Mouse (Mus musculus): ENCODE measurements around the gene A4galt. TPM values are rescaled to one million over a fixed set of nuclear protein-coding genes. Genes with fewer than 3 reads are reported as not detected.
"Not testable (repeated sequence)": the region's sequence is repeated elsewhere in the genome, so short reads cannot be mapped to it uniquely, and the experiment has no call there.

Gene A4galt
- polyA plus RNA-seq, 1 experiment from 2014 or later, result 0.75 TPM

DNA sequence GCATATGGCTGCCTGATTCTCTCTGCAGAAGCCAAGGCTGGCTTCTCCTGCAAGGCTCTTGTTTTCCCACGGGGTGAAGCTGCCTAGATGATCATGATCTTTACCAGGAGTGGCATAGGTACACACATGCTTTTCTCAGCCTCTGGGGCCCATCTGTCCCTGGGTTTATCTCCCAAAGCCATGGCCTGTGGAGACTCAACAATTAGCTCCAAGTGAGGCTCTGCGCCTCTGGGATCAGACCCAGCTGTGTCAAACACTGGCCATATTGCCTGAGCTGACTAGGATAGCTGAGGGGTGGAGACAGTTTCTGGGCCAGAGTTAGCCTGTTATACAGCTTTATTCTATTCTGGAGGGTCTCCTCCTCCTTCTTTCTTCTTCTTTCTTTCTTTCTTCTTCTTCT, 39.3 kb upstream of the A4galt start:
- Histone ChIP-seq H3K4me1 (no peaks in the 10 kb centered on the region), H3K27me3 (ENCODE audit: low read depth, poor library complexity, severe bottlenecking) (no peaks in the 10 kb centered on the region), H3K27ac (replicated peaks) (no peak overlapping the region), H3K9me3 (replicated peaks) (0 out of 2 replicates have a peak, but pooled peaks cover 3% of the 10 kb centered on the region), H3K36me3 (no peaks in the 10 kb centered on the region), H3K4me3 (no peak overlapping the region)
- no peak for DNase-seq (ENCODE audit: low spot score)
- WGBS, result 88% methylated on average over 2 of the region's 2 CpGs

DNA sequence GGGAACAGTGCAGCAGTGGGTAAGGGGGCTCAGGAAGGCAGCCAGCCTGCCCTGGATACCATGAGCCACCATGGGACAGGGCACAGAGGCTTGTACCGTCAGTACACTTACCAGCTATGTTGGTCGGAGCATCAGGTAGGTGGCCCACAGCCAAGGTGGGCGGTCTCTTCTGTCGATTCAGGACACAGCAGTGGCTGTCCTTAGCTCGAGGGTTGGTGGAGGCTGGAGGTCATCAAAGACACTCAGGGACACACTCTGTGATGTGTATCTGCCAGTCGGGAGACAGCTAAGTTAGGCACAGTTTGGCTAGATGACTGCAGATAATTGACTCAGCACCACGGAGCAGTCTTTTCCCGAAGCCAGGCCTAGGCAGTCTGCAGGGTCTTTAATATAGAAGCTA, 33.3 kb upstream of the A4galt start:
- no peaks in the 10 kb centered on the region for H3K4me1 ChIP-seq
- H3K9me3 ChIP-seq (replicated peaks), result 0 out of 2 replicates have a peak, but pooled peaks cover 3% of the 10 kb centered on the region
- DNase-seq (ENCODE audit: low spot score), result no peak
- no peaks in the 10 kb centered on the region for H3K27me3 ChIP-seq (ENCODE audit: low read depth, poor library complexity, severe bottlenecking)
- H3K36me3 ChIP-seq, result no peaks in the 10 kb centered on the region
- no peak overlapping the region for H3K27ac ChIP-seq (replicated peaks)
- H3K4me3 ChIP-seq, result no peak overlapping the region
- 88% methylated on average over 8 of the region's 8 CpGs for WGBS

DNA sequence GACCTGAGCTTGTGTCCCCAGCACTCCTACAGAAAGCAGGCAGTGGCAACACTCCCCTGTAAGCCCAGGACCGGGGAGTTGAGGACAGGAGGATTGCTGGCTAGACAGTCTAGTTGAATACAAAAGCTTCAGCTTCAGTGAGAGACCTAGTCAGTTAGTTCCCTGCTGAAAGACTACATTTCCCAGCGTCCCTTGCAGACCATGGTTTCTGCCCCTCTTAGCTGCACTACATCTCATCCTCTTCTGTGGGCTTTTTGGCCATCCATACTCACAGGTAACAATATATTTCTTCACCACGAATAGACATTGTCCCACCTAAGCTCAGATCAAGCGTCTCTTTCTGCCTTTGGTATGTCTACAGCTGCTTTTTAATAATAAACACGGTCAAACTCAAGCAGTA, 30.8 kb upstream of the A4galt start:
- Histone ChIP-seq H3K9me3 (replicated peaks) (0 out of 2 replicates have a peak, but pooled peaks cover 3% of the 10 kb centered on the region), H3K36me3 (no peaks in the 10 kb centered on the region), H3K27ac (replicated peaks) (no peak overlapping the region), H3K4me1 (no peaks in the 10 kb centered on the region), H3K4me3 (no peak overlapping the region), H3K27me3 (ENCODE audit: low read depth, poor library complexity, severe bottlenecking) (no peaks in the 10 kb centered on the region)
- DNase-seq (ENCODE audit: low spot score), result no peak
- 73% methylated on average over 5 of the region's 5 CpGs for WGBS

DNA sequence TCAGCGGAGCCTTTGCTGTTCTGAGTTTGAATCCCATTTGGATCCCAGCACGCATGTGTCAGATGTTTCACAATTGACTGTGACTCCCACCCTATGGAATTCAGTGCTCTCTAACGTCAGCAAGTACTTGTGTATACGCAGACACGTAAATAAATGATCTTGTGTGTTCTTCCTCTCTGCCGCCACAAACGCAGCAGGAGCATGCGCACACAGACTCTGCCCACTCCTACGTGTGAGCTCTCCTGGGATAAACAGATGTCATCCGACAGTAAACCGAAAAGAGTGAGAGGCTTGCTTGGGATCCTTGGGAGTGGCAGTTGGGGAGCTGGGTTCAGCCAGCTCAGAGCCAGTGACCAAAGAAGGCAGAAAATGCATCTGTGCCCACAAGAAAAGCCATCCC, 29.7 kb upstream of the A4galt start:
- no peak overlapping the region for H3K4me3 ChIP-seq
- no peaks in the 10 kb centered on the region for H3K9me3 ChIP-seq (replicated peaks)
- 85% methylated on average over 11 of the region's 11 CpGs for WGBS
- H3K36me3 ChIP-seq, result no peaks in the 10 kb centered on the region
- no peaks in the 10 kb centered on the region for H3K4me1 ChIP-seq
- no peaks in the 10 kb centered on the region for H3K27me3 ChIP-seq (ENCODE audit: low read depth, poor library complexity, severe bottlenecking)
- no peak overlapping the region for H3K27ac ChIP-seq (replicated peaks)
- no peak for DNase-seq (ENCODE audit: low spot score)

DNA sequence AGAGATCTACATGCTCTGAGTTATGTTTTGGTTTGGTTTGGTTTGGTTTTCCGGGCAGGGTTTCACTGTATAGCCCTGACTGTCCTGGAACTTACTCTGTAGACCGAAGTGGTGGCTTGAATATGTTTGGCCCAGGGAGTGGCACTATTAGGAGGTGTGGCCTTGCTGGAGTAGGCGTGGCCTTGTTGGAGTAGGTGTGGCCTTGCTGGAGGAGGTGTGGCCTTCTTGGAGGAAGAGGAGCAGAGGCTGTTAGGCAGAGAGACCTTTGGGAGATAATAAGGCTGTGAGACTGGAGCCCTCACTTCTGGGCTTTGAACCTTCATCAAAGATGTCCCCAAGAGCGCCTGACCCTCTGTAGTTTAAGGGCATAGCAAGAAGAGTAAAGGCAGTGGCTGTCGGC, 27.0 kb upstream of the A4galt start:
- 81% methylated on average over 5 of the region's 5 CpGs for WGBS
- Histone ChIP-seq H3K4me1 (no peaks in the 10 kb centered on the region), H3K27me3 (ENCODE audit: low read depth, poor library complexity, severe bottlenecking) (no peaks in the 10 kb centered on the region), H3K9me3 (replicated peaks) (no peaks in the 10 kb centered on the region), H3K27ac (replicated peaks) (no peak overlapping the region), H3K4me3 (no peak overlapping the region), H3K36me3 (no peaks in the 10 kb centered on the region)
- no peak for DNase-seq (ENCODE audit: low spot score)

DNA sequence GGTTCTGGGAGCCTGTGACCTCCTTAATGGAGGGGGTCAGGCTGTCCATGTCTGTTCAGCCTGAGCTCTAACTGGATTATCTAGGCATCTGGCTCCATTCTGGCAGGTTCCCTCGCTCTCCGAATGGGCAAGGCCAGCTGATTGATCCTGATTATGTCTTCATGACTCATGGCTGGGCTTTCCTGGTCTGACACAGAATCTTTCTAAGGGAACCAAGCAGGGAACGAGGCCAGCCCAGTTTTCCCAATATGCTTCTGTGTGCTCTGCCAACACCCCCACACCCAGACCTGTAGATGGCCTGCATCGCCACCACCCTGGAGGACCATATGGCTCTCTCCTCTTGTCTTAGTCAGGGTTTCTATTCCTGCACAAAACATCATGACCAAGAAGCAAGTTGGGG, 25.9 kb upstream of the A4galt start:
- no peaks in the 10 kb centered on the region for H3K4me1 ChIP-seq
- H3K36me3 ChIP-seq, result no peaks in the 10 kb centered on the region
- no peaks in the 10 kb centered on the region for H3K27me3 ChIP-seq (ENCODE audit: low read depth, poor library complexity, severe bottlenecking)
- 78% methylated on average over 4 of the region's 4 CpGs for WGBS
- DNase-seq (ENCODE audit: low spot score), result no peak
- H3K27ac ChIP-seq (replicated peaks), result no peak overlapping the region
- H3K4me3 ChIP-seq, result no peak overlapping the region
- H3K9me3 ChIP-seq (replicated peaks), result no peaks in the 10 kb centered on the region

DNA sequence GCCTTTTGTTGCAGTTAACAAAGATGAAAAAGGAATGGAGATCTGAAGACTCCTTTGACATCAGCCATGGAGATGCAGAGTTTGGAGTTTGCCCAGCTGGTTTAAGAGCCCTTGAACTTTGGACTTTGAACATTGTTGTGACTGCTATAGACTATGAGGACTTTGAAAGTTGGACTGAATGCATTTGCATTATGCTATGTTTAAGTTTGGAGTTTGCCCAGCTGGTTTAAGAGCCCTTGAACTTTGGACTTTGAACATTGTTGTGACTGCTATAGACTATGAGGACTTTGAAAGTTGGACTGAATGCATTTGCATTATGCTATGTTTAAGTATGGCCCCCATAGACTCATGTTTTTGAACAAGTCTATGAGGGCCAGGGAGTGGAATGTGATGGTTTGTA, 22.7 kb upstream of the A4galt start:
- DNase-seq (ENCODE audit: low spot score); H3K9me3 ChIP-seq (replicated peaks); H3K4me3 ChIP-seq; H3K27ac ChIP-seq (replicated peaks); H3K27me3 ChIP-seq (ENCODE audit: low read depth, poor library complexity, severe bottlenecking); H3K4me1 ChIP-seq; H3K36me3 ChIP-seq: not testable (repeated sequence)

DNA sequence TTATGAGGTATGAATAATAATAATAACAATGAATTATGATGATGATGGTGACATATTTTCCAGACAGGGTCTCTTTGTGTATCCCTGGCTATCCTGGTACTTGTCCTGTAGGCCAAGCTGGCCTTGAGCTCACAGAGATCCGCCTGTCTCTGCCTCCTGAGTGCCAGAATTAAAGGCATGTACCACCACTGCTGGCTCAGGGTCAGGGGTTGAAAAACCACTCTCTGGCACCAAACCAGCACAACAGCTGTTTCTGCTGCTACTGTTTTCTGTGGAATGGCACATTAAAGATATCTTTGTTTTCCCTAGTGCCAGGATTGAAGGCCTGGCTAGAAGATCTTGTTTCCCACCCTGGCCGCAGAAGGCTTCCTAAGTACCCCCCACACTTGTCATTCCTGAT, 21.4 kb upstream of the A4galt start:
- Histone ChIP-seq H3K27ac (replicated peaks) (no peak overlapping the region), H3K4me3 (no peak overlapping the region), H3K36me3 (no peaks in the 10 kb centered on the region), H3K9me3 (replicated peaks) (no peaks in the 10 kb centered on the region), H3K4me1 (no peaks in the 10 kb centered on the region), H3K27me3 (ENCODE audit: low read depth, poor library complexity, severe bottlenecking) (no peaks in the 10 kb centered on the region)
- 90% methylated on average over 2 of the region's 2 CpGs for WGBS
- DNase-seq (ENCODE audit: low spot score), result no peak

DNA sequence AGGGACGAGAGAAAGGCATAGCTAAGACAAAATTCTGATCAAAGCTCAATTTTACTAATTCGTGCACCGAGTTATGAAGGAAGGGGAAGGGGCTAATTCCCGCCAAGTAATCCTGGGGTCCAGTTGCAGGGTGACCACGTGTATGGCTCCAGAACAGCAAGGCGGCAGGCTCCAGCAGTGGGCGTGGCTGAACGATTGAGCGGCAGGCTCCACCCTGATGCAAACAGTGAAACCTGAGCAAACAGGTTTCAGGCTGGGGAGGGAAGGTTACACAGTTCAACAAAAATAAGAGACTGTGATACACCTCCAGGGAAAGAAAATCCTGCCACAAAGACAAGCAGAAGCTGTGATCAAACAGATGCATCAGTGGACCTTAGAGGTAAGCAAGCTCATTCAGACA, 19.6 kb upstream of the A4galt start:
- 30% methylated on average over 9 of the region's 9 CpGs for WGBS
- not testable (repeated sequence) for H3K27me3 ChIP-seq (ENCODE audit: low read depth, poor library complexity, severe bottlenecking); DNase-seq (ENCODE audit: low spot score); H3K4me3 ChIP-seq; H3K27ac ChIP-seq (replicated peaks); H3K4me1 ChIP-seq; H3K9me3 ChIP-seq (replicated peaks); H3K36me3 ChIP-seq

DNA sequence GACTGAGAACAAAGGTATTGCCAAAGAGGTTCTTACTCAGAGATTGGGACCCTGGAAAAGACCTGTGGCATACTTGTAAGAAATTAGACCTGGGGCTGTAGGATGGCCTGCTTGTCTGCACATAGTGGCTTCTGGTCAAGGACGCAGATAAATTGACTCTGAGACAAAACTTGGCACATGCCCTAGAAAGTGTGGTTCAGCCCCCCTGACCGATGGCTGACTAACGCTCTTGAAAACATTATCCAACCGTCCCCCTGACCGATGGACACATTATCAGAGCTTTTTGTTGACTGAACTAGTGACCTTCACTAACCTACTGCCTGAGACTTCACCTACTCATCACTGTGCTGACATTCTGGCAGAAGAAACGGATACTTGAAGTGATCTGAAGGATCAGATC, 18.4 kb upstream of the A4galt start:
- not testable (repeated sequence) for H3K4me1 ChIP-seq; DNase-seq (ENCODE audit: low spot score); H3K36me3 ChIP-seq; H3K27me3 ChIP-seq (ENCODE audit: low read depth, poor library complexity, severe bottlenecking); H3K4me3 ChIP-seq; H3K27ac ChIP-seq (replicated peaks); H3K9me3 ChIP-seq (replicated peaks)
- 96% methylated on average over 6 of the region's 6 CpGs for WGBS

DNA sequence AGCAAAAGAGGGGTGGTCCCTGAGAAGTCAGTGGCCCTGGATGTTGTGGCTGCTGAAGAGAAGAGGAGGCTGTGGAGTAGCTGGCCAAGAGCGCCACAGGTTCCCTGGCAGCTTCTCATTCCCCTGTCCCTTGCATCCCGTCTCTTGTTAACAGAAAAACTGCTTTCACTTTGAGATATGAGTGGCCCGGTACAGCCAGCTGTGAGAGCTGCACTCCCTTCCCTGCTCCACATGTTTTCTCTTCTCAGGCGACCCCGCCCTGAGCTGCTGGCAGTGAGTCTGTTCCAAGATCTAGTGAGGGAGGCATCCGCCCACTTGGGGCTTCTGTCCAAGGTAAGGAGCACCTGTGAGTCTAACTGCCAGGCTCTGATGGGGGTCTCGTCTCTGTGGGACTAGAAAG, 16.9 kb upstream of the A4galt start:
- not testable (repeated sequence) for H3K36me3 ChIP-seq; H3K9me3 ChIP-seq (replicated peaks); H3K4me3 ChIP-seq; H3K27ac ChIP-seq (replicated peaks); H3K27me3 ChIP-seq (ENCODE audit: low read depth, poor library complexity, severe bottlenecking); DNase-seq (ENCODE audit: low spot score); H3K4me1 ChIP-seq
- WGBS, result 77% methylated on average over 7 of the region's 7 CpGs

DNA sequence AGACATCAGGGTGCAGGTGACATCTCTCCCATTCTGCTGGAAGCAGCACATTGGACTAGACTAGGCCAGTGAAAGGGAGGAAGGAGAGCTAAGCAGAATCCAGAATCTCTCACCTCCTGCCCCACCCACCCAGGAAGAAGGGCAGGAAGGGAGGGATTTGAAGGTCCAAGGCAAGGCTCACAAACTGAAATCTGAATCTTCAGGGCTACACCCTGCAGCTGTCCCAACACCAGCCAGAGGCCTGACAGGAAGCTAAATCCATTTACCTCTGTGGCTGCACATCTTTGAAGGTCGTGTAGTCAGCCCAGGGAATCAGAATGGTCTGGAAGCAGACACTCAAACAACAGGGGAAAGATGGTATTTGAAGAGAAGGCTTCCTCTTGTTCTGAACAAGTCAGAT, 13.7 kb upstream of the A4galt start:
- WGBS, result 24% methylated on average over 1 of the region's 1 CpGs
- H3K4me1 ChIP-seq, result no peaks in the 10 kb centered on the region
- no peak for DNase-seq (ENCODE audit: low spot score)

DNA sequence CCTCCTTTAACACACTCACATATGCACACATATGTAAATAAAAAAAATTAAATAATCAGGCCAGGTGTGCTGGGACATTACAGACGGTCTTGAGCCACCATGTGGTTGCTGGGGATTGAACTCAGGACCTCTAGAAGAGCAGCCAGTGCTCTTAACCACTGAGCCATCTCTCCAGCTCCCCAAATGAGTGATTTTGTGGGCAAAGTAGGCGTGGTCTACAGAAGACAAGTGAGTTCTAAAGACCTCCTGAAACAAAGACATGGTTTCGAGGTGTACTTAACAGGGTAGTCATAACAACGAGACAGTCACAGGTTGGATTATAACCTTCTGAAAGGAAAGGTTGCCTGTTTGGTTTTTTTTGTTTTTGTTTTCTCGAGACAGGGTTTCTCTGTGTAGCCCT, 11.8 kb upstream of the A4galt start:
- Histone ChIP-seq H3K4me3 (no peak overlapping the region), H3K4me1 (no peaks in the 10 kb centered on the region), H3K27ac (replicated peaks) (no peak overlapping the region), H3K36me3 (no peaks in the 10 kb centered on the region), H3K27me3 (ENCODE audit: low read depth, poor library complexity, severe bottlenecking) (no peaks in the 10 kb centered on the region), H3K9me3 (replicated peaks) (no peaks in the 10 kb centered on the region)
- WGBS, result 81% methylated on average over 5 of the region's 5 CpGs
- no peak for DNase-seq (ENCODE audit: low spot score)

More for the DNA sequence above, 13.7 kb upstream of the A4galt start:
- Histone ChIP-seq H3K4me3 (no peak overlapping the region), H3K36me3 (no peaks in the 10 kb centered on the region), H3K27me3 (ENCODE audit: low read depth, poor library complexity, severe bottlenecking) (no peaks in the 10 kb centered on the region), H3K9me3 (replicated peaks) (no peaks in the 10 kb centered on the region), H3K27ac (replicated peaks) (no peak overlapping the region)

DNA sequence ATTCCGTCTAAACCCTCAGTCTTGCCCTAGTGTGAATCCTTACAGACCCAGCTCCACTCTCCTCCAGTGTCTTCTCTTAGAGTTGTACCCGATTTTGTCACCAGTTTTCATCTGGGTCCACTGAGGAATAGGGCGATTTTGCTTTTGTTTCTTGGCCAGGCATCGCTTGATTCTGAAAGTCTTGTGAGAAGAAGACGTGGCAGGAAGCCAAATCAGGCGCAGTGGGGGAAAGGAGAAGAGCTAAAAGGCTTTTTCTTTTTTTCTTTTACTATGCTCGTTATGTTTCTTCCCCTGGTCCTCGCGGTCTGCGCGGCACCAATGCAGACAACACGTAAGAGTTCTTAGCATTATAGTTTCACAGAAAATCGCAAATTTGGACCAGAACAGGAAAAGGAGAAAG, 6.3 kb upstream of the A4galt start:
- H3K27ac ChIP-seq (replicated peaks), result no peak overlapping the region
- whole genome bisulfite sequencing, result 87% methylated on average over 13 of the region's 13 CpGs
- no peak for DNase-seq (ENCODE audit: low spot score)
- H3K4me3 ChIP-seq, result no peak overlapping the region
- peaks cover 3% of the 10 kb centered on the region; the same call in 1 of the 2 replicates for H3K9me3 ChIP-seq (replicated peaks)
- no peaks in the 10 kb centered on the region for H3K36me3 ChIP-seq
- no peaks in the 10 kb centered on the region for H3K4me1 ChIP-seq
- H3K27me3 ChIP-seq (ENCODE audit: low read depth, poor library complexity, severe bottlenecking), result peaks cover 7% of the 10 kb centered on the region

Data from midbrain, embryonic 10.5 days (tissue).